Mouse (Mus musculus): ENCODE data around the gene Cic. TPM values are rescaled to one million over a fixed set of nuclear protein-coding genes. Genes with fewer than 3 reads are reported as not detected.
"Not testable (repeated sequence)": the region's sequence is repeated elsewhere in the genome, so short reads cannot be mapped to it uniquely, and the experiment has no call there.

Cic gene
- total RNA-seq, 1 experiment from 2014 or later: 65.9 TPM

- no peak for ATAC-seq (replicated peaks; ENCODE audit: insufficient number of reproducible peaks, low FRiP score, low TSS enrichment, poor library complexity, severe bottlenecking)
These were observed 50.0 kb downstream of the Cic start for GRCm38 (mm10) chr7:25317446-25317999.

DNA sequence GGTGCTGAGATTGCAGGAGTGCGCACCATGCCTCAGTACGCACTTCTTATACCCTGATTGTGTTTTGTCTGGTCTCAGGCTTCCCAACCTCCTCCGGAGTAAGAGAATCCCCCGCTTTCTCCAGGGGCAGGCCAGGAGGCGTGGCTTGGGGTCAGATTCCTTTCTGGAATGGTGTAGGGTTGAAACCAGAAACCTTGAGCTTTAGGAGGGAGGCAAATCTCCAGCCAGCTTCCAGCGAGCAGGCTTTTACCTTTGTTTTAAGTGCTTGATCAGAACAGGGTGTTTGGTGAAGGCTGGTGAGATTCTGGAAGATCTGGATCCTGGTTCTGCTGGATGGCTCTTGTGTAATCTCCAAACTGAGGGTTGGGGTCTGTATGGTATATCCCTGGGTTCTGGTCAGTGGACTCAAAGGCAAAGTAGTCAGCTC lies 54.6 kb downstream of the Cic start:
- ATAC-seq (replicated peaks; ENCODE audit: insufficient number of reproducible peaks, low FRiP score, low TSS enrichment, poor library complexity, severe bottlenecking): no peak

GRCm38 (mm10) chr7:25323219-25323618 lies 55.7 kb downstream of the Cic start:
- no peak for ATAC-seq (replicated peaks; ENCODE audit: insufficient number of reproducible peaks, low FRiP score, low TSS enrichment, poor library complexity, severe bottlenecking)

GRCm38 (mm10) chr7:25325431-25325830 lies 57.9 kb downstream of the Cic start:
- ATAC-seq (replicated peaks; ENCODE audit: insufficient number of reproducible peaks, low FRiP score, low TSS enrichment, poor library complexity, severe bottlenecking): not testable (repeated sequence)

GRCm38 (mm10) chr7:25326233-25326632 lies 58.7 kb downstream of the Cic start:
- ATAC-seq (replicated peaks; ENCODE audit: insufficient number of reproducible peaks, low FRiP score, low TSS enrichment, poor library complexity, severe bottlenecking): no peak

DNA sequence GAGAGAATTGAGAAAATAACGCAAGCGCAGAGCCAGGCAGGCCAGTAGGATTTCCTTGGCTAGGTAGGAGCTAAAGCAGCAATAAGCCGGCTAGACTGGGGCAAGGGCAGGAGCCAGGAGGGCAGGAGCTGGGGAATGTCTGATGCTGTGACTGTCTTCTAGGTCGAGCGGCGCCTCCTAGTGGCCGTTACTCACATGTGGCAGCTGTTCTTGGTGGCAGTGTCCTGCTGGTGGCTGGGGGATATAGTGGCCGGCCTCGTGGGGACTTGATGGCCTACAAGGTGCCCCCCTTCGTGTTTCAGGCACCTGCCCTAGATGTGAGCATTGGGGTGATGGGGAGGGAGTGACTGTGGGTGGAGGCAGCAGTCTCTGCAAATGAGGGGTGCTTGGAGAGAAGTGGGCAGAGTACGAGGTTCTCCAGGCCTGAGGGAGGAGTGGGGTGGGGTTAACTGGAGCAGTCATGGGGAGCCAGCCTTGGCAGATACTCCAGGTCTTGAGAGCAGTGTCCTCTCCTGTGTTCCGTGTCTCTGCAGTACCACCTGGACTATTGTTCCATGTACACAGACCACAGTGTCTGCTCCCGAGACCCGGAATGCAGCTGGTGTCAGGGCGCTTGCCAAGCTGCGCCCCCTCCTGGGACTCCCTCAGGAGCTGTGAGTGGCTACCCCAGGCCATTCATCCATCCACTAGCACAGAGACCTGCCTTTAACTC lies 66.2 kb downstream of the Cic start:
- peak; percentile 75 for ATAC-seq (replicated peaks; ENCODE audit: insufficient number of reproducible peaks, low FRiP score, low TSS enrichment, poor library complexity, severe bottlenecking)

DNA sequence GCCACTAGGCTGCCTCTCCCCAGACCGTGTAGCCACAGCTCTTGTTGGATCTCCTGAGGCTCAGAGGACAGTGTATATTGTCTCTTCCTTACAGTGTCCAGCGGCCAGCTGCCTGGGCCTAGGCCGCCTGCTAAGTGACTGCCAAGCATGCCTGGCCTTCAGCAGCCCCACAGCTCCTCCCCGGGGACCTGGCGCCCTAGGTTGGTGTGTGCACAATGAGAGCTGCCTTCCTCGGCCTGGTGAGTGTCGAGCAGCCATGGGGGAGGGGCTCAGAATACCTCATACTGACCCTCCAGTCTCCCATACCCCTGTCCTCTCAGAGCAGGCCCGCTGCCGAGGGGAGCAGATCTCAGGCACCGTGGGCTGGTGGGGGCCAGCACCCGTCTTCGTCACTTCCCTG lies 67.0 kb downstream of the Cic start:
- ATAC-seq (replicated peaks; ENCODE audit: insufficient number of reproducible peaks, low FRiP score, low TSS enrichment, poor library complexity, severe bottlenecking): no peak

- 0 out of 2 replicates have a peak, but pooled peaks have one; percentile 12 for ATAC-seq (replicated peaks; ENCODE audit: insufficient number of reproducible peaks, low FRiP score, low TSS enrichment, poor library complexity, severe bottlenecking)
These were observed 71.8 kb downstream of the Cic start for GRCm38 (mm10) chr7:25339329-25339728.

DNA sequence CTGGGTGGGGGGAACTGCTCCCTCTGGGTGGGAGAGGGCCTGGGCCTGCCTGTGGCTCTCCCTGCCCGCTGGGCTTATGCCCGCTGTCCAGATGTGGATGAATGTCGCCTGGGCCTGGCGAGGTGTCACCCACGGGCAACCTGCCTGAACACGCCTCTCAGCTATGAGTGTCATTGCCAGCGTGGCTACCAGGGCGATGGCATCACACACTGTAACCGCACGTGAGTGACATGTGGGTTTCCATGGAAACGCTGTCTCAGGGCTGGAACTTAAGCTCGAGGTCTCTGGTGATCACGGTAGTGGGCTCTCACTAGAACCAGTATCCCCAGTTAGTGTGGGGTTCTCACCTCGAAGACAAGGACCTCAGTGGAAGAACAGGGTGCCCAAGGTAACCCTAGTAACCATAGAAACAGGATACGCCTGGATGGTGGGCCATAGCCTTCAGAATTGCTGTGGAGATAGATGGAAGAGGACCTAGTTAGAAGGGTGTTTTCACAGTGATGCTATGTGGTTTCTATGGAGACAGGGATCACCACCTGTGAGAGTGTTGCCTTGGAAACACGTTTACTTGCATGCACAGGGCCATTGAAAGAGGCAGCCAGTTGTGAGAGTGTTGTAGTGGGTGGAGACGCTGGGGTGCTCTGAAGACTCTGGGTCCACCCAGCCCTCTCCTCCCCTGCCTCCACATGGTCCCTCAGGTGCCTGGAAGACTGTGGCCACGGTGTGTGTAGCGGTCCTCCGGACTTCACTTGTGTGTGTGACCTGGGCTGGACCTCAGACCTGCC lies 73.7 kb downstream of the Cic start:
- ATAC-seq (replicated peaks; ENCODE audit: insufficient number of reproducible peaks, low FRiP score, low TSS enrichment, poor library complexity, severe bottlenecking): no peak

Other genes starting within 250 kb of the Cic start
- 0.48 to 2.9 TPM in 2 of 3 replicates, not detected in the other for gene Grik5, start 195.4 kb upstream of the Cic start, total RNA-seq (2017)
- 1.5 to 4.7 TPM (median 3.4 TPM) in 3 replicates for gene Zfp574, start 195.1 kb upstream of the Cic start, total RNA-seq (2017)
- 35.8 to 70.4 TPM (median 38.0 TPM) in 3 replicates for gene Pou2f2, start 88.0 kb upstream of the Cic start, total RNA-seq (2017)
- gene Dedd2, start 47.1 kb upstream of the Cic start, total RNA-seq (2017): 75.0 to 94.7 TPM (median 76.7 TPM) in 3 replicates
- gene Zfp526, start 46.3 kb upstream of the Cic start, total RNA-seq (2017): 2.4 to 9.8 TPM (median 2.6 TPM) in 3 replicates
- gene Gsk3a, start 29.9 kb upstream of the Cic start, total RNA-seq (2017): 42.8 to 71.0 TPM (median 43.0 TPM) in 3 replicates
- 3.7 to 8.1 TPM (median 7.3 TPM) in 3 replicates for gene Erf, start 16.9 kb upstream of the Cic start, total RNA-seq (2017)
- 8.0 to 20.6 TPM (median 20.3 TPM) in 3 replicates for gene Pafah1b3, start 30.3 kb downstream of the Cic start, total RNA-seq (2017)
- gene Prr19, start 33.7 kb downstream of the Cic start, total RNA-seq (2017): not detected in 3 replicates
- not detected in 3 replicates for gene Tmem145, start 38.4 kb downstream of the Cic start, total RNA-seq (2017)
- 0.64 to 1.8 TPM (median 0.86 TPM) in 3 replicates for gene Megf8, start 49.5 kb downstream of the Cic start, total RNA-seq (2017)
- not detected in 3 replicates for gene Cnfn, start 102.0 kb downstream of the Cic start, total RNA-seq (2017)
- 19.5 to 19.9 TPM (median 19.7 TPM) in 3 replicates for gene Lipe, start 131.0 kb downstream of the Cic start, total RNA-seq (2017)
- gene Cxcl17, start 145.2 kb downstream of the Cic start, total RNA-seq (2017): not detected in 3 replicates
- gene Ceacam1, start 209.9 kb downstream of the Cic start, total RNA-seq (2017): 207 to 253 TPM (median 236 TPM) in 3 replicates

Measured in monocyte, adult 5-6 weeks (primary cell).